Mouse (Mus musculus) MN1 (cell line): Measurements from ENCODE around the gene Aar2.
"Not testable (repeated sequence)": the region's sequence is repeated elsewhere in the genome, so short reads cannot be mapped to it uniquely, and the experiment has no call there.

Experiments
- DNase-seq: peaks from one replicate; pipeline ENCODE4 v3.0.0-alpha.2; 2016; ENCODE audit warnings: low spot score

Gene Aar2

DNA sequence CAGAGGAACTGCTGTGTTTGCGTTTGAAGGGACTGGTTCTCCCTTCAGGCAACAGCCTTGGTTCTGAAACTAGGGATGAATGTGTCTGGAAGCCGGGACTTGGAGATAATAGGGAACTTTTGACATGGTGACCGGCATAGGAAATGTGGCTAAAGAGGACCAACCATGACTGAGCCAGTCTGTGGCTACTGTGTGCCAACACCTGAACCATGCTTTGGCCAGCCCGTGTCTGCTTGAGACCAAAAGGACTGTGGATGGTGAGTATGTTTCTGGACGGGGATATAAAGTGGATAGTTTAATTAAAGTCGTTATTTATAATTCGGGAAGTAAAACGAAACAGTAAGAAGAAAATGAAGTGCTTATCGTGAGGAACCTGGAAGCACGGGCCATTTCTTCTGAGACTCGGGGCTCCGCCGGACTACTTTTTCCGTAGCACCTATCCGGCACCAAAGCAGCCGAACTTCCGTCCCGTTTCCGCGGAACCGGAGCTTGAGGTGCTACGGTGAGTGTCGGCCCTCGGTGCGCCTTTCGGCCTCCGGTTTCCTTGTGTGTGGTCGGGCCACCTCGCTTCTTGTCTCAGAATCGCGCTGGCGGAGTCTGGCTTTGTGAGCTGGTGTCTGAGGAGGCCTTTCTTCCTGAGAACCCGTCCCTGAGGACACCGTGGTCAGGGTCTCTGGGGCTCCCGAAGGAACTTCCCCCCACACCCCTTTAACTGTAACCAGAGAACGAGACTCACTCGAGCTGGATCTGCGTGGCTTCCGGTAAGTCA is at the start of gene Aar2:
TSS of gene Aar2 (plus strand) at position 462 of the 769 bp plus-strand sequence.
- peak; percentile 90 for DNase-seq

DNA sequence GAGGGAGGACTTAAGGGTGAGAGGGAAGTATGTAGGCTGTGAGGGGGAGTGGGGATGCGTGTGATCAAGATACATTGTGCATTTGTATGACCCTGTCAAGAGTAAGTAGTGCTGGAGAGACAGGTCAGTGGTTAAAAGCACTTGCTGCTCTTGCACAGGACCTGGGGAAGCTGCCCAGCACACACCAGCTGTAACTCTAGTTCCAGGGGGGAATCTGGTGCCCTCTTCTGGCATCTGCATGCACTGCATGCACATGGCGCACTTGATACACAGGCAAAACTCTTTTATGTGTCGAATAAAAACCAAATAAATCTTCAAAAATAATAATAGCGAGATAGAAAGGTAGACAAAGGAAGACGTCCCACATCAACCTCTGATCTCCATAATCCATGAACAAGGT is 49.5 kb upstream of the Aar2 start:
- DNase-seq, result peak; percentile 59

DNA sequence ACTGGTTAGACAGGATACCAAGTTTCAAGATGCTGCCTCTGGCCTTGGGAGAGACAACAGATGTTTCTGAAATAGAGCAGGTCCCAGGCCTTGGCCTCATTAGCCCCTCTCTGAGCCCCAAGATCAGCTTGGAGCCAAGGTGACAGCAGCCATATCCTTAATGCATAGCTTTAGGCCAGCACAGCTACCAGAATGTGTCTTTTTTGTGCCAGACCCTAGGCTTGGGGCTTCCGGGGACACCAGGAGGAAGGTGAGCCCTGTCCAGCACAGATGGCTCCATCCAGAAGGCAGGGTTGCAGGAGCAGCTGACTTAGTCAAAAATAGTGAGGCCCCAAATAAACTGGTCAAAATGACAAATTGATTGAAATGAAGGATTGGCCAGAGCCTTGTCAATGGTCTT is 46.4 kb upstream of the Aar2 start:
- DNase-seq, result no peak

DNA sequence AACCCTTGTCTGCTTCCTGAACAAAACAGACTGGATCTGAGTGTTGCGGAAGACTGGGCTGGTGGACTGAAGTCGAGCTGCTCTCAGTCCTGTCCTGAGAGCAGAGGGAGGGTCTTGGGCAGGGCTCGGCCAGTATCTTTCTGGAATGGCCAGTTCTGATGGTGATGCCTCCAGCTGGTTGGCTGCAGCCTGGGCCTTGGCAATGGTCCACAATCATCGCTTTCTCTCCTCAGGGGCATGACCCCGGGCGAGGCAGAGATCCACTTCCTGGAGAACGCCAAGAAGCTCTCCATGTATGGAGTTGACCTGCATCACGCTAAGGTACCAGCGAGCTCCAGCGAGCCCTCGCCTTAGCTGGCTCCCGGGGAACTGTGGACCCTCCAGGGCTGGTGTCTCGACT is 41.9 kb upstream of the Aar2 start:
- no peak for DNase-seq

DNA sequence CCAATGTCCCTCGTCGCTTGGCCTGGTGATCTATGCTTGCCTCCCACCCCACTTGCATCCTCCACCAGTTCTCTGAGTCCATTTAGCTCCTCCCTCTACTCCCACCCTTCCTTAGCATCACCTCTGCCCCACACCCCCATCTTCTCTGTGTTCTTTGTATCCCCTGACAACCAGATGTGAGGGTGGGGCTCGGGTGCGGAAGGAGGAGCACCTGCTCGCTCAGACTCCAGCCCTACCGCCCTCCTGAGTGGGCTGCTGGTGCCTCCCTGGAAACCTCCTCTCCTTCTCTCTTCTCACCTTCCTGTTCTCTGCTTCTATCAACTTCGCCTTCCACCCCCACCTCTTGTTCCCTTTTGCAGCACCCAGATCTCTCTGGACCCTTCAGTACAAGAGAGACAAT is 35.4 kb upstream of the Aar2 start:
- no peak for DNase-seq

DNA sequence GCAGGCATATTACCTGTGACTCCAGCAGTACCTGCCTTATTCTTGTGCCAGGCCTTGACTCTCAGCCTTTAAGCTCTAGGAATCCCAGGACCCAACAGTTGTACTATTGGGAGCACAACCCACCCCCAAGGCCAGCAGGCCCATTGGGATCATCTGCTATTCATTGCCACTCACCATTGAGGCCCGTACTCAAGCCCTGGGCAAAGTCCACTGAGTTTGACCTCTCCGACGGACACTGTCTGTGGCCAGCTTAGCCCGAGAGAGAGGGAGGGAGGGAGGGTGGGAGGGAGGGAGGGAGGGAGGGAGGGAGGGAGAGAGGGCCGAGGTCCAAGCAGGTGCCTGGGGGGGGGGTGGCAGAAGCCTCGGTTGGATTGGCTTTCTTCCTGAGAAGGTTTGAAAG is 34.8 kb upstream of the Aar2 start:
- DNase-seq, result no peak

DNA sequence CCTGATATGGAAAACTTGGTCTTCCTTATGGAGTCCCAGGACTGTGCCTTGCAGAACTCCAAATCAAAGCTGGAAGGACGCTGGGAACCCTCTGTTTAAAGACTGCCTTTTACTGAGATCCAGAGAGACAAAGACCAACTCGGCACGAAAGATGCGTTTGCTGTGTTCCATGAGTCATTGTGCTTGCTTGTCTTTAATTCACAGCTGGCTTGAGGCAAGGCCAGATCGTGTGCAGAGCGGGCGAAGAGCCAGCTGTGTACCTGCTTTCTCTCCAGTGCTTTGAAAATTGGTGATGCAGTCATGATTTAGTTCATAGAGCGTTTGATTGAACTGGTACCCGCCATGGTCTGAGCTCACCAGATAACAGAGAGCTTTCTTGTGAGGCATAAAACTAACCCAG is 32.3 kb upstream of the Aar2 start:
- peak; percentile 59 for DNase-seq

DNA sequence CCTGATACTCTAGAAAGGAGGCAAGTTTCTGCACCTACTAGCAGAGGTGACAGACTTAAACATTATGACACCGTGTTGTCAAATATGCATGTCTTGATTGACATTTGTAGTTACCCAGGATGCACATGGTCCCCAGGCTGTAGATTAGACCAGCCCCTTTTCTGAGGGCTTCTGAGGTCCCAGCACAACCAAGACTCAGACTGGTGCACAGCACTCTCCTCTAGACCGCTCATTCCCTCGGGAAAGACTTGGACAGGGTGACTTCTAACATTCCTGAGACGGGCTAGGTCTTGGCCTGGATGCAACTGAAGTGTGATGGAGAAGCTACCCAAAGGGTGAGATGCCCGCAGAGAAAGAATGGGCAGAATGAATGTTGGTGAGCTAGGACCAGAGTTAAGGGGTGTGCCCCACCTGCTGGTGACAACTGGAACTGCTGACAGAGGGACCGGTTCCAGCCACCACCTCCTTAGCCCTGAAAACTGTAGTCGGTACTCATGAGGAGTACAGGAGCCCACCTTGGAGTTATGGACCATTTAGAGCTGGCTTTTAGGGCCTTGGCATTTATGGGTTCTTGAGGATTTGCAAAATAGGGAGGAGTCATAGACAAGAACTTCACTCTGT is 31.7 kb upstream of the Aar2 start:
- peak; percentile 80 for DNase-seq

DNA sequence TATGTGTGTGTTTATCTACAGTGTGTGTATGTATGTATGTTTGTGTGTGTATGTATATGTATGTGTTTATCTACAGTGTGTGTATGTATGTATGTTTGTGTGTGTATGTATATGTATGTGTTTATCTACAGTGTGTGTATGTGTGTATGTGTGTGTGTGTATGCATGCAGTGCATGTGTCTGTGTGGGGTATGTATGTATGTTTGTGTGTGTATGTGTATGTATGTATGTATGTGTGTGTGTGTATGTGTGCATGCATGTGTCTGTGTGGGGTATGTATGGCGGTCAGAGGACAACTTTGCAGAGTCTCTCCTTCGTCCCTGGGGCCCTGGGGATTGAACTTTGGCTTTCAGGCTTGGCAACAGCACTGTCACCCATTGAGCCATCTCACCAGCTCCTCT is 30.7 kb upstream of the Aar2 start:
- DNase-seq, result not testable (repeated sequence)

DNA sequence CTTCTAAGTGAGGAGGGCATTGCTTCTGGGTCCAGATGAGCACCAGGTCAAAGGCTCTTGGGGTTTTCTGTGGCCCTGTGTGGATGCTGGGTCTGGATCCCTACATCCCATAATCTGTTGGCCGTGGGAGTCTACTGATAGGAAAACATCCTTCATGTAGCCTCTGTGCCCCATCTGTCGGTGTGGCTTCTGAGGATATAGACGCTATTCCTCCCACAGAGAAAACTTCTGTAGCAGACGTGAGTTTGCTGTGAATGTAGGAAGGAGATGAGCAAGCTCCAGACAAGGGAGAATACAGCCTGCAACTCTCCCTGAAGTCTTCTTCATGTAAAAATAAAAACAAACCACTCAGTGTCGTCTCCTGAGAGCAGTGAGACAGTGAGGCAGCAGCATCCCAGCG is 29.1 kb upstream of the Aar2 start:
- no peak for DNase-seq

DNA sequence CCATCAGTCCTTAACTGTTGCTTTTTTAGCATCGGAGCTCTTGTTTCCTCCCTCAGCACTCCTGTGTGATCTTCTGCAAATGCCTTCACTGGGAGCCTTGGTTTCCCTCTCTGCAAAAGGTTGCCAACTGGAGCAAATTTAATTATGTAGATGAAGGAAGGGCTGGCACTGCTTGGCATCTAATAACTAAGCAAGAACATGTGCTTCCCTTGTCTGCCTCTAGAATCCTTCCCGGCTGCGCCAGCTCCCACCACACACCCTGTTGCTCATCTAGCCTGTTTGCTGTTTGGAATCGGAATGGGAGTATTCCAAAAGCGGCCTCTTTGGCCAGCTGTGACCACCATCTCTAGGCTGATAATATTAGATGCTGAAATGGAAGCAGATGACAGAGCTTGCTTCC is 27.8 kb upstream of the Aar2 start:
- peak; percentile 43 for DNase-seq

DNA sequence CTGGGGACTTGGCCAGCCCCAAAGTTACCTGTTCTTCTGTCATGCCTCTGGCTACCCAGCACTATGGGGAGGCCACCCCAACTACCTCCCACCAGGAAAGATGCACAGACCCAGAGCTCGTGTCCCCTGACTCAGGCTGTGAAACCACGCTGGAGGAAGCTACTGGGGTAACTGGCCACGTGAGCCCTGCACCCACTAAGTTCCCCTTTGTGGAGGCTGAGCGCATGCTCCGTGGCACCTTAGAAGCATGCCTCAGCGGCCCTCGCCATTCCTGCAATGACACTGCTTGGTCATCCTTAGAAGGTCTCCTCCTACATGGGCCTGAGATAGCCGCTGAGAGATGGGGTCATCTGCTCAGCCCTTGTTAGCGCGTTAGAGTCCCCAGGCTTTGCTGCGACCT is 24.4 kb upstream of the Aar2 start:
- no peak for DNase-seq

DNA sequence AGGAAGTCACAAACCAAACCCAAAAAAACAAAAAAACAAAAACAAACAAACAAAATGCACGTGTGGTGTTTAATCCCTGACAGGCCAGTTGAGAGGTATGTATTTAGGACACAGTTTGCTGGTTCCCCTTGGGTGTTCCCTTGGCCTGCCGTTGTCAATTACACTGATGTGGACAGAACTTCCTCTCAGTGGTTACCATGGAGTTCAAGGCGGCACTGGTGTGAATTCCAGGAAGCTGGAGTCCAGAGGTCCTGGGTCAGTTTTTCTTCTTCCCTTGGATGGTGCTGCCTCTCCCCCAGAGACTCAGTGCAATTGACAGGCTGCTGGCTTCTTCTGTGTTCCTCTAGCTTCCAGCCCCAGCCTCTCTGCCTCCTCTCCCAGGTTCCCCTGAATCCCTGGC is 23.3 kb upstream of the Aar2 start:
- DNase-seq, result no peak

DNA sequence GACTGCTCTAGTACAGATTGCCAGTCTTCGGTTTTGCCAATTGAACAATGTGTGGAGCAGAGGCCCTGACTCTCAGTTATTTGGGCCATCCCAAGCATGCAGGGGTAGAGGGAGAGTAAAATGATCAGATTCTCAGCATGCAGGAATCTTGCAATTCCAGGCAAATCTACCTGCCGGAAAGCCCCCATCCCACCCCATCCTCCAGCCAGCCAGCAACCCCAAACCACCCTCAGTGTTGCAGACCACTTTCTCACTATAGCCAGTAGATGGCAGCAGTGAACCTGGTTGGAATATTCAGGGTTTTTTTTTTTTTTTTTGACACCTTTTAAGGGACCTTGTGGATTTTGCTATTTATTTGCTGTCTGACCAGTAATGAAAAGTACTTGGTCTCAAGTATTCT is 17.7 kb upstream of the Aar2 start:
- peak; percentile 79 for DNase-seq

DNA sequence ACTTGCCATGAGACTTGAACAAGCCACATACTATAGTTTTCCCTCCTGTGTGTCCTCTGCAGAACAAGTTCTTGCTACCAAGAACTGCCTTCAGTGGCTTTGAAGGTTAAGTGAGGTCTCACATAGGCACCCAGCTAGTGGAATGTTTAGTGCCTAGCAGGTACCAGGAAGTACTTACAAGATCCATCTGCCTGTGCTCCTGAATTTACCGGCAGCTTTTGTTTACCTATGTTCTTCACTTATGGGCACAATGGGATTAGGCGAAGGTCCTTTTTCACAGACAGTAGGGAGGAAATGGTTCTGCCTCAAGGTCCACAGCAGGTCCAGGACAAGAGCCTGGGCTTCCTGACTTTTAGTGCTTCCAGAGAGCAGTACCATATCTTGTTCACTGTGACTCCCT is 14.2 kb upstream of the Aar2 start:
- DNase-seq, result no peak

DNA sequence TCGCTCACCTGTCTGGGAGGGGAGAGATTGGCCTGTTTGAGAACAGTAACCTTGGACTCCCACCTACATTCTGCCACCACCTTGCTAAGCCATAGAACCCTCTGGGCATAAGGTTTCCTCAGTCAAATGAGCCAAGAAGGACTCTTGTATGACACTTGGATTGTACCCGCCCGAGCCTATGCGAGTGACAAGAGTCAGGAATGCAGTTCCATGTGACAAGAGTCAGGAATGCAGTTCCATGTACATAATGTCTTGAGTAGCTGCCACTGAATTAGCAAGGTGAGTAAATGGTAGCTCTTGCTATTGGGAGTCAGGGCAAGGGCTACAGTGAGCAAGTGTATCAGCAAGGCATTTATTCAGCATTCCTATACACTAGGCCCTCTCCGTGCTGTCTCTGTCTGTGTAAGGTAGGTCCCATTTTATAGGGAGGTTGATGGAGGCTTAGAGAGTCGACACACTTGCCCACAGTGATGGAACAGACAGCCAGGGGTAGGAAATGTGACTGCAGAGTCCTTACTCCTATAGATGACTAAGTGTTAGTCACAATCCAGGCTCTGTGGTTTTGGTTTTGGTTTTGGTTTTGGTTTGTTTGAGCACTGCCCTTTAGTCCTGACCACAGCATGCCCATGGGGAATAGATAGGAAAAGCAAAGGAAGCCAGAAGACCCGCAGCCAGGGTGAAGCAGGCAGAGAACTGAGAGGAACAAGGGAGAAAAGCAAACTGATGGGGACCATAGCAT is 8.4 kb upstream of the Aar2 start:
- peak; percentile 32 for DNase-seq

DNA sequence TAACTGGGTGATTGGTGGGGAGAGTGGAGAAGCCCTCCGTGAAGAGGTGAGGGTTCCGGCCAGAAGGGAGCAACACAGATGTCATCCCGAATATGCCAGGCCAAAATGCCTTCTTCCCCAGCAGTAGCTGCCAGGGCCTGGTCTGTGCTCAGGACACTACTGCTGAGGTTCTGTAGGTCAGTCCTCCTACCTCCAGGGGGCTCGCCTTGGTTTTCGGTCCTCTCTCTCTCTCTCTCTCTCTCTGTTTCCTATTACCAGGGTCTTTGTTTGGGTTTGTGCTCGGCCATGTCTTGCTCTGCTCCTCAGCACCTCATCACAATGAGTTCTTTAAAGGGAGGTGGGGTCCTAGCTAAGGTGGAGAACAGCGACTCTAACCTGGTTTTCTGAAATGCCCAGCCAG is 6.4 kb upstream of the Aar2 start:
- DNase-seq, result no peak

DNA sequence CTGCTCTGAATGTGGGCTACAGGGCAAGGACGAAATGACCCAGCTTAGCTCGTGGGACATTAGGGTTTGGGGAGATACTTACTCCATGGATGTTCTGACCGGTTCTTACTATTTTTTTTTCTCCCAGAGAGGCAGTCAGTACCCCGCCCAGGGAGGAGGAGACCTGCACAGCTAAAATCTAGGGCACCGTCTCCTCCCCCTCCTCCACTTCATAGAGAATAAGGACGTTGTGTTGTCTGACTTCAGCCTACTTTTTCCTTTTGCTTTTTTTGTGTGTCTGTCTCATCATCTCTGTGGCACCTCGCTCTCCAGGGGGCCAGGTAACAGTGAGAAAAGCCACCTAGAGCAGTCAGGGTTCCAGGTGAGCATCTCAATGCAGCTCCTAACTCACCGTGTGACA is 5.0 kb upstream of the Aar2 start:
- no peak for DNase-seq

DNA sequence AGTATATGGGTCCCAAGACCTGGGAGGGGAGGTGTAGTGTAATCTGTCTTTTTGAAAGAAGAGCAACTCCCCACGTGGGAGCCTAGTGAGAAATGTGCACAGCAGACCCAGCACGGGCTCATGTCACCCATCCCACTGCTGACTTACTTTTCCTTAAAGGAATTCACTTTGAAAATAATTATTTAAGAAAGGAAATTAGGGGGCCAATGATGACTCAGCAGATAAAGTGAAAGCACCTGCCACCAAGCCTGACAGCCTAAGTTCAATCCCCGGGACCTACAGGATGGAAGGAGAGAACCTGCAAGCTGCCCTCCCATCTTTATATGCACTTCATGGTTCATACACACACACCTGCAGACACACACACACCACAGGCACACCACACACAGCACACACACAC is 3.6 kb upstream of the Aar2 start:
- no peak for DNase-seq

DNA sequence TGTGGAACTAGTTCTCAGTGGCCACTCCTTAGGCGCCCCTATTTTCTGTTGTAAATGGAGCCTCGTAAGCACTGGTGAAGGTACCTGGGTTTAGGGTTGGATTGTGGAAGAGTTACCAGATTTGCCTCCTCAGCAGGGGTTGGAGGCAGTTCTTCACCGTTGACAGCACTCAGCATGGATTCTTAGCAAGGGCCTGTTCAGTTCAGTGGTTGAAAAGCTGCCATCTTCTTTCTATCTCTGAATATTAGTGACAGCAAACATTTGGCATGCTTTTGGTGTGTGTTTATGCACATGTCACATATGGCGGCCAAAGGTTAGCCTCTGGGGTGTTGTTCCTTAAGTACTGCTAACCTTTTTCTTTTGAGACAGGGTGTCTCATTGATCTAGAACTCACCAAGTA is 5.0 kb downstream of the Aar2 start:
- no peak for DNase-seq

DNA sequence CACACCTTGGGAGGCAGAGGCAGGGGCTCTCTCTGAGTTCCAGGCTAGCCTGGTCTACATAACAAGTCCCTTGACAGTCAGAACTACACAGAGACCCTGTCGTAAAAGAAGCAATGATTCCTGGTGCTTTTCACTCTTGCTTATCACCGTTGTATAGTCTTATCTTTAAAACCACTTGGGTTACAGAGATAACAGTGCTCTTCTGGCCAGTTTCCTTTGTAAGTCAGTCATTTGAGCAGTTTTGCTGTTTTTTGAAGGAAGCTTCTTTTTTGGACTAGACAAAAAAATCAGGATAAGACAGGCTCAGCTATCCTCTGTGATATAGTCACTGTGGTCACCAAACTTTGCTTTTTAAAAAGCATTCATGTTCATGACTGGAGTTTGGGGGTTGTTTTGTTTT is 14.4 kb downstream of the Aar2 start:
- DNase-seq, result no peak

DNA sequence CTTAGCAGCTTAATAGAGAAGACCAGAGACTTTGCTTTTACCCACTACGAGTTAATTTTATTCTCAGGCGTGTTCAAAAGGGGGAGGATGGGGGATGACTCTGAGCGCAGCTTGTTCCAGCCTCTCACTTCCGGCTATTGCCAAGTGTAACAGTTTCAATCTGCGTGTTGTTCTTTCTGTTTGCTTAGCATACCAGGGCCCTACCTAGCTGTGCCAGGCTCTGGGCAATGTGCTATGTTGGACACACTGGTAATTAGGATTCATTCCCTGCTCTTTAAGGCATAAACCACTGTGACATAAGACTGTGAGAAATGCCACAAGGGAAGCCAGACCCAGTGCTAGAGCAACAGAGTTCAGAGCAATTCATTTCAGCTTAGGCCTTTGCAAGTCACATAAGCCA is 16.2 kb downstream of the Aar2 start:
- peak; percentile 35 for DNase-seq

DNA sequence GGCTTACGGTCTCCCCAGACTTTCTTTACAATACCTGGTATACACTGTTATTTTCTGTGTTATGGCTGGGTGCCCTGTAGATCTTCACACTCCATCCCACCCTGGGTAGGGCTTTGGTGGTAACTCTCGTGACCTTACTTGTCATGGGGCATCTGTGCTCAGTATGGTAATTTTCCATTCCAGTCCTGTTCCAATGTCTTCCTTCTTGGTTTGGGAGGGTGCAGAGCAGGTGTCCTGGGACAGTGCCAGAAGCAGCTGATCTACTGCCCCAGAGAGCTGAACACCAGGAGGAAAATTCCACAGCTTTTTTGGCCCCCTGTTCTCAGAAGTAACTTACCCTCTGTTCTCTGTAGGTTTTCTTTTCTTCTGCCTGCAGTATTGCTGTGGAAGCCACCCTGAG is 19.1 kb downstream of the Aar2 start:
- no peak for DNase-seq
